Mouse (Mus musculus) heart, postnatal 4 days (tissue): ENCODE measurements around the gene Rab3d. TPM values are rescaled to one million over a fixed set of nuclear protein-coding genes. Genes with fewer than 3 reads are reported as not detected.

Source experiments
- DNase-seq: peaks from one replicate; pipeline ENCODE4 v3.0.0; 2021
- total RNA-seq, 2 experiments: library from RNA; stranded (reverse); gene quantifications; 2 replicates each; pipeline ENCODE4 v1.2.3; 2021

Gene Rab3d
- total RNA-seq, 2 experiments from 2014 or later, result 8.9 to 10.3 TPM

- DNase-seq, result no peak
Measured at GRCm38 (mm10) chr9:21937711-21938175, 19.8 kb upstream of the Rab3d start.

GRCm38 (mm10) chr9:21936692-21937570, 18.9 kb upstream of the Rab3d start, which contains the start of gene Plppr2:
Gene Plppr2 (plus strand): TSS chr9:21937033.
- peak; percentile 96 for DNase-seq

- no peak for DNase-seq
Measured at GRCm38 (mm10) chr9:21935466-21936131, 17.6 kb upstream of the Rab3d start.

GRCm38 (mm10) chr9:21934021-21934420, 16.0 kb upstream of the Rab3d start:
- no peak for DNase-seq

GRCm38 (mm10) chr9:21932445-21933137, 14.6 kb upstream of the Rab3d start:
- DNase-seq, result no peak

GRCm38 (mm10) chr9:21932006-21932405, 14.0 kb upstream of the Rab3d start:
- DNase-seq, result no peak

- DNase-seq, result no peak
Measured at GRCm38 (mm10) chr9:21929208-21929607, 11.2 kb upstream of the Rab3d start.

- peak; percentile 92 for DNase-seq
Measured at GRCm38 (mm10) chr9:21927208-21927753, 9.3 kb upstream of the Rab3d start, which contains the start of the genes Ccdc159 and Tmem205. Gene Ccdc159 (plus strand): TSS chr9:21927471. Gene Tmem205 (minus strand): TSS chr9:21927556.

GRCm38 (mm10) chr9:21926784-21927183, 8.8 kb upstream of the Rab3d start:
- no peak for DNase-seq

GRCm38 (mm10) chr9:21926155-21926554, 8.2 kb upstream of the Rab3d start:
- no peak for DNase-seq

- DNase-seq, result no peak
Measured at GRCm38 (mm10) chr9:21925506-21925905, 7.5 kb upstream of the Rab3d start.

- DNase-seq, result no peak
Measured at GRCm38 (mm10) chr9:21925034-21925433, 7.0 kb upstream of the Rab3d start.

GRCm38 (mm10) chr9:21924099-21924493, 6.1 kb upstream of the Rab3d start:
- peak; percentile 95 for DNase-seq

- DNase-seq, result no peak
Measured at GRCm38 (mm10) chr9:21923490-21924098, 5.6 kb upstream of the Rab3d start.

GRCm38 (mm10) chr9:21923036-21923435, 5.0 kb upstream of the Rab3d start:
- no peak for DNase-seq

GRCm38 (mm10) chr9:21918692-21919384, 846 bp upstream of the Rab3d start:
- DNase-seq, result no peak

- DNase-seq, result peak; percentile 27
Measured at GRCm38 (mm10) chr9:21917493-21918034, 428 bp downstream of the Rab3d start.

- DNase-seq, result no peak
Measured at GRCm38 (mm10) chr9:21916851-21917492, 1.0 kb downstream of the Rab3d start.

- DNase-seq, result no peak
Measured at GRCm38 (mm10) chr9:21909474-21910223, 8.3 kb downstream of the Rab3d start.

GRCm38 (mm10) chr9:21908216-21908615, 9.8 kb downstream of the Rab3d start:
- DNase-seq, result no peak
